Comparison of ENCODE assay signal across 10 mouse cellular contexts in the genomic region with DNA sequence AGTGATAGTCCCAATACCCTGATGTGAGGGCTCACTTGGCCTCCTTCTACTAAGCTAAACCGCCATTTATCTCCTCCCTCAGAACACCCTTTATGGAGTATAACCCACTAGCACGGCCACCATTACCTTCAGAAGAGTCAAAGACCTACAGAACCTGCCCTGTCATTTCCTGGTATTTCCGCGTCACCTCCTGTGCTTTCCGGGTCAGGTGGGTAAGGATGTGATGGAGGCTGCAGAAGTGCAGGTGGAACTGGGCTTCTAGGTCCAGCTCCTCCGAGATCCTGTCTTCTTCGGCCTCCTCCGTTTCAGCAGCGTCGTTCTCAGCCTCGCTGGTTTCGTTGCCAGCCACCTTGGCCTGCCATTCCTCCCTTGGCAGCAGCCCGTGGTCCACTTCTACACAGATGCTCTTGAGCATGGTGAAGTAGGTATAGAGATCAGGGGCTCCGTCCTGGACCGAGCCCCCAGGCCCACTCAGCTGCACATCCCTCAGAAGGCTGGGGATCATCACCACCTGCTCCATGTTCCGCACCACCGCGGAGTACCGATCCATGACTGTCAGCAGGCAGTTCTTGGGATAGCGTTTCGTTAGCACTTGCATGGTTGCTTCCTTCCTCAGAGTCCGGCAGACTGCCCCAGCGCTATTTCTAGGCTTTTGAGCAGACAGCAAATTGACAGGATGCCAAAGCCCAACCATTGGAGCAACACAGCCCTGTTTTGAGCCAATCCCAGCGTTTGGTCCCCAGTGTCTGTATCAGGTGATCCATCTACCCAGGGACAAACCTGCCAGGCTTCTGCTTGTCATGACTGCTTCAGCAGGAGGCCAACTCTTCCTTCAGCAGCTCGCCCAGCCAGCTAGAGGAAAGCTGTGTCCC. TPM values are rescaled to one million over a fixed set of nuclear protein-coding genes. Genes with fewer than 3 reads are reported as not detected.
DNase-seq lines count a peak whose midpoint lies in the region; ATAC-seq and TF ChIP-seq lines count a peak whose summit lies in the region.
"Had no signal": no experiment of that assay in that cellular context is flagged by ENCODE, and none has a peak within 500 bp of the region (broad histone marks: within the 10 kb centered on the region; RNA-seq: fewer than 3 reads in every experiment).

TSS of gene Thrsp (minus strand) at position 825 of the 872 bp plus-strand sequence.

- TF ChIP-seq POLR2A in brain, embryonic 14.5 days (IDR thresholded peaks at IDR 0.05; ENCODE audit: borderline replicate concordance, extremely low read depth, insufficient read depth, insufficient read length, poor library complexity, severe bottlenecking), result no peak

- WGBS in midbrain, embryonic 15.5 days, result 78% methylated on average over 25 of the region's 25 CpGs
- WGBS in midbrain, embryonic 10.5 days, result 82% methylated on average over 25 of the region's 25 CpGs
- WGBS in liver, embryonic 11.5 days, result 72% methylated on average over 25 of the region's 25 CpGs

- no peak for TF ChIP-seq CTCF in brain, embryonic 14.5 days (IDR thresholded peaks at IDR 0.05; ENCODE audit: borderline replicate concordance, extremely low read depth, insufficient read depth, insufficient read length)
- no peak for TF ChIP-seq CTCF in gastrocnemius, adult 2 months (IDR thresholded peaks at IDR 0.05)

- intact Hi-C loops in gastrocnemius, adult 2 months (cut with DNase I), result no loop called here
- intact Hi-C loops in left cerebral cortex, postnatal 4 days (cut with DNase I), result no loop called here

- H3K9me3 ChIP-seq in midbrain, embryonic 15.5 days, result no peaks in the 10 kb centered on the region
- no peaks in the 10 kb centered on the region for H3K9me3 ChIP-seq in midbrain, embryonic 10.5 days (replicated peaks)
- H3K9me3 ChIP-seq in liver, embryonic 11.5 days (ENCODE audit: control insufficient read depth, low read length), result no peaks in the 10 kb centered on the region
- H3K9me3 ChIP-seq: limb, embryonic 13.5 days; stomach, embryonic 15.5 days had no signal

- no peaks in the 10 kb centered on the region for H3K27me3 ChIP-seq in midbrain, embryonic 15.5 days (replicated peaks)
- no peaks in the 10 kb centered on the region for H3K27me3 ChIP-seq in midbrain, embryonic 10.5 days (ENCODE audit: low read depth, poor library complexity, severe bottlenecking)
- no peaks in the 10 kb centered on the region for H3K27me3 ChIP-seq in liver, embryonic 11.5 days (replicated peaks; ENCODE audit: control insufficient read depth, insufficient read depth, low read length)
- H3K27me3 ChIP-seq: limb, embryonic 13.5 days; stomach, embryonic 15.5 days had no signal

- peaks cover 3% of the 10 kb centered on the region; the same call in 1 of the 2 replicates for H3K4me1 ChIP-seq in midbrain, embryonic 15.5 days
- H3K4me1 ChIP-seq in midbrain, embryonic 10.5 days, result peaks cover 8% of the 10 kb centered on the region; the same call in 1 of the 2 replicates
- H3K4me1 ChIP-seq in liver, embryonic 11.5 days (replicated peaks; ENCODE audit: control insufficient read depth, insufficient read depth, low read length), result peaks cover 5% of the 10 kb centered on the region; the same call in 1 of the 2 replicates
- H3K4me1 ChIP-seq: stomach, embryonic 15.5 days had no signal

- H3K36me3 ChIP-seq in midbrain, embryonic 15.5 days (replicated peaks), result no peaks in the 10 kb centered on the region
- H3K36me3 ChIP-seq in midbrain, embryonic 10.5 days, result peaks cover 8% of the 10 kb centered on the region; the same call in 1 of the 2 replicates
- H3K36me3 ChIP-seq in liver, embryonic 11.5 days (ENCODE audit: control insufficient read depth, insufficient read depth, low read length), result no peaks in the 10 kb centered on the region
- H3K36me3 ChIP-seq: stomach, embryonic 15.5 days had no signal

- H3K9ac ChIP-seq in midbrain, embryonic 15.5 days, result no peak within 1 kb of the TSS
- H3K9ac ChIP-seq in liver, embryonic 11.5 days (ENCODE audit: low read depth, low read length), result no peak within 1 kb of the TSS
- H3K9ac ChIP-seq: stomach, embryonic 15.5 days had no signal

- no peak for DNase-seq in midbrain, embryonic 10.5 days (ENCODE audit: low spot score)
- peak; percentile 84 for DNase-seq in brain, embryonic 14.5 days (ENCODE audit: low read depth)
- DNase-seq in gastrocnemius, adult 2 months, result peak; percentile 87
- DNase-seq in kidney, adult 9 months, result peak; percentile 90
- DNase-seq in left cerebral cortex, postnatal 4 days, result peak; percentile 87
- DNase-seq in telencephalon, adult 2 months (ENCODE audit: low read depth, low spot score), result peak; percentile 75
- DNase-seq in liver, embryonic 11.5 days (ENCODE audit: low spot score), result no peak

- no peak within 1 kb of the TSS for H3K4me2 ChIP-seq in midbrain, embryonic 15.5 days
- no peak within 1 kb of the TSS for H3K4me2 ChIP-seq in liver, embryonic 11.5 days
- H3K4me2 ChIP-seq: limb, embryonic 13.5 days; stomach, embryonic 15.5 days had no signal

- no peak within 1 kb of the TSS for H3K27ac ChIP-seq in midbrain, embryonic 15.5 days
- H3K27ac ChIP-seq in midbrain, embryonic 10.5 days (replicated peaks), result no peak within 1 kb of the TSS; the same call in 1 of the 2 replicates
- peak within 1 kb of the TSS; percentile 89 for H3K27ac ChIP-seq in gastrocnemius, adult 2 months
- no peak within 1 kb of the TSS for H3K27ac ChIP-seq in liver, embryonic 11.5 days (ENCODE audit: low read depth, low read length)
- H3K27ac ChIP-seq: limb, embryonic 13.5 days; stomach, embryonic 15.5 days had no signal

- 0 out of 2 replicates have a peak, but pooled peaks have one; percentile 48 for ATAC-seq in midbrain, embryonic 15.5 days (replicated peaks)
- ATAC-seq in liver, embryonic 11.5 days (replicated peaks; ENCODE audit: low FRiP score), result no peak

- H3K4me3 ChIP-seq in midbrain, embryonic 15.5 days, result no peak within 1 kb of the TSS
- no peak within 1 kb of the TSS for H3K4me3 ChIP-seq in midbrain, embryonic 10.5 days
- H3K4me3 ChIP-seq in gastrocnemius, adult 2 months, result peak within 1 kb of the TSS; percentile 74
- no peak within 1 kb of the TSS for H3K4me3 ChIP-seq in liver, embryonic 11.5 days (ENCODE audit: low read depth, low read length)
- H3K4me3 ChIP-seq: limb, embryonic 13.5 days; stomach, embryonic 15.5 days had no signal

RNA-seq across cellular contexts. Expression of gene Thrsp, which starts in this region (rescaled TPM):
- polyA plus RNA-seq in midbrain, embryonic 15.5 days (2015; fragmentation: Nextera tagmentation; extraction: Ambion mirVana), result 1.7 and 1.9 TPM in 2 replicates
- 0.48 and 0.51 TPM in 2 replicates for polyA plus RNA-seq in midbrain, embryonic 10.5 days (2016; fragmentation: Nextera tagmentation; extraction: Ambion mirVana)
- 1.8 and 2.1 TPM in 2 replicates for polyA plus RNA-seq in brain, embryonic 14.5 days (2012; rRNA removed)
- 10 to 100 TPM; 18.0 to 20.7 TPM for total RNA-seq in gastrocnemius, adult 2 months (2021)
- total RNA-seq in left cerebral cortex, postnatal 4 days (2021), result 1 to 10 TPM; 2.4 to 2.6 TPM
- 0.30 TPM in 1 of 2 replicates, not detected in the other for polyA plus RNA-seq in liver, embryonic 11.5 days (2014; fragmentation: Nextera tagmentation; extraction: Ambion mirVana)

Comparison
In these comparisons a context has a peak if more than half of its experiments do, and no peak if none do; other contexts are left out.
1. RNA of gene Thrsp (total RNA-seq): 18.0 to 20.7 TPM in gastrocnemius, adult 2 months; 2.4 to 2.6 TPM in left cerebral cortex, postnatal 4 days; every median in the first group is over 4 times any median in the second.
2. DNase-seq: peak in brain, embryonic 14.5 days (single experiment), gastrocnemius, adult 2 months (single experiment), kidney, adult 9 months (single experiment), left cerebral cortex, postnatal 4 days (single experiment) and telencephalon, adult 2 months (single experiment); none in midbrain, embryonic 10.5 days (single experiment) and liver, embryonic 11.5 days (single experiment).